Mouse (Mus musculus): ENCODE results near the gene Gdf15. TPM values are rescaled to one million over a fixed set of nuclear protein-coding genes. Genes with fewer than 3 reads are reported as not detected.
"Not testable (repeated sequence)": the region's sequence is repeated elsewhere in the genome, so short reads cannot be mapped to it uniquely, and the experiment has no call there.

Gene Gdf15
- polyA plus RNA-seq, 1 experiment from 2014 or later, result not detected

GRCm38 (mm10) chr8:70594621-70595564 lies 37.4 kb downstream of the Gdf15 start:
- DNase-seq (ENCODE audit: low spot score) (peak; percentile 39), ATAC-seq (replicated peaks; ENCODE audit: insufficient number of reproducible peaks, low FRiP score, low TSS enrichment, low read depth) (no peak)
- Histone ChIP-seq H3K36me3 (replicated peaks; ENCODE audit: control insufficient read depth, insufficient read depth, low read depth, low read length) (peaks cover 3% of the 10 kb centered on the region), H3K27me3 (ENCODE audit: control insufficient read depth, insufficient read depth, low read length) (no peaks in the 10 kb centered on the region), H3K9me3 (replicated peaks; ENCODE audit: control insufficient read depth, low read length) (no peaks in the 10 kb centered on the region), H3K4me1 (ENCODE audit: control insufficient read depth, insufficient read depth, low read length) (peaks cover 12% of the 10 kb centered on the region), H3K4me2 (ENCODE audit: low read depth, low read length) (peak overlapping the region; percentile 99), H3K4me3 (ENCODE audit: low read depth, low read length) (peak overlapping the region; percentile 65), H3K27ac (replicated peaks; ENCODE audit: low read depth, low read length) (peak overlapping the region; percentile 54; the same call in 1 of the 2 replicates), H3K9ac (replicated peaks; ENCODE audit: low read length) (peak overlapping the region; percentile 70)
- WGBS, result 10% methylated on average over 79 of the region's 82 CpGs

GRCm38 (mm10) chr8:70593961-70594609 lies 38.2 kb downstream of the Gdf15 start, which contains the start of gene Isyna1:
Gene Isyna1, plus strand, starts transcription at chr8:70594373.
- WGBS, result under 1% methylated on average over 40 of the region's 40 CpGs

GRCm38 (mm10) chr8:70593173-70593572 lies 39.1 kb downstream of the Gdf15 start:
- Histone ChIP-seq H3K9me3 (replicated peaks; ENCODE audit: control insufficient read depth, low read length) (no peaks in the 10 kb centered on the region), H3K9ac (replicated peaks; ENCODE audit: low read length) (peak overlapping the region; percentile 43), H3K4me1 (ENCODE audit: control insufficient read depth, insufficient read depth, low read length) (peaks cover 5% of the 10 kb centered on the region), H3K36me3 (replicated peaks; ENCODE audit: control insufficient read depth, insufficient read depth, low read depth, low read length) (peaks cover 3% of the 10 kb centered on the region), H3K27ac (replicated peaks; ENCODE audit: low read depth, low read length) (peak overlapping the region; percentile 31; the same call in 1 of the 2 replicates), H3K27me3 (ENCODE audit: control insufficient read depth, insufficient read depth, low read length) (no peaks in the 10 kb centered on the region), H3K4me3 (ENCODE audit: low read depth, low read length) (no peak overlapping the region), H3K4me2 (ENCODE audit: low read depth, low read length) (peak overlapping the region; percentile 99; the same call in 1 of the 2 replicates)
- ATAC-seq (replicated peaks; ENCODE audit: insufficient number of reproducible peaks, low FRiP score, low TSS enrichment, low read depth) (no peak), DNase-seq (ENCODE audit: low spot score) (no peak)
- 56% methylated on average over 8 of the region's 8 CpGs for WGBS

More at GRCm38 (mm10) chr8:70593961-70594609, 38.2 kb downstream of the Gdf15 start, which contains the start of gene Isyna1:
- peak; percentile 83 for ATAC-seq (replicated peaks; ENCODE audit: insufficient number of reproducible peaks, low FRiP score, low TSS enrichment, low read depth)
- no peaks in the 10 kb centered on the region for H3K9me3 ChIP-seq (replicated peaks; ENCODE audit: control insufficient read depth, low read length)
- peaks cover 12% of the 10 kb centered on the region for H3K4me1 ChIP-seq (ENCODE audit: control insufficient read depth, insufficient read depth, low read length)
- peak within 1 kb of the TSS; percentile 54; the same call in 1 of the 2 replicates for H3K27ac ChIP-seq (replicated peaks; ENCODE audit: low read depth, low read length)
- no peaks in the 10 kb centered on the region for H3K27me3 ChIP-seq (ENCODE audit: control insufficient read depth, insufficient read depth, low read length)
- peak within 1 kb of the TSS; percentile 99 for H3K4me2 ChIP-seq (ENCODE audit: low read depth, low read length)
- peak within 1 kb of the TSS; percentile 65 for H3K4me3 ChIP-seq (ENCODE audit: low read depth, low read length)
- peaks cover 3% of the 10 kb centered on the region for H3K36me3 ChIP-seq (replicated peaks; ENCODE audit: control insufficient read depth, insufficient read depth, low read depth, low read length)
- peak within 1 kb of the TSS; percentile 70 for H3K9ac ChIP-seq (replicated peaks; ENCODE audit: low read length)
- DNase-seq (ENCODE audit: low spot score), result peak; percentile 99

DNA sequence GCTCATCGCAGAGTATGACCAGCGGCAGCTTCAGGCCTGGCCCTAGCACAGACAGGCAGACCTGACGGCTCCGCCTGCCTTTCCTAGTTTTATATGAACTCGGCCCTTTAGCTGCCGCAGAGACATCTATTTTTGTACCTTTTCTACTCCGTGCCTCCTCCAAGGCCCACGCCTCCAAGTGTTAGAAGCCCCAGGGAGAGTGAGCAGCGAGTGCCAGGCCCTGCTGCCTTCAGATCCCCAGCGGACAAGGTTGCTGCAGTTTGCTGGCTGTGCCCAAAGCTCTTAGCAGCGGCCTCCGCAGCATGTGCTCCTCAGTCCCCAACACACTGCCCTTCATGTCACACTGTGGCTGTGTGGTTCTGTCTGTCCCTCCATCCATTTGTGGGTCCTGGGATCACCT lies 40.7 kb downstream of the Gdf15 start:
- Histone ChIP-seq H3K4me3 (ENCODE audit: low read depth, low read length) (no peak overlapping the region), H3K27me3 (ENCODE audit: control insufficient read depth, insufficient read depth, low read length) (no peaks in the 10 kb centered on the region), H3K4me2 (ENCODE audit: low read depth, low read length) (no peak overlapping the region), H3K9ac (replicated peaks; ENCODE audit: low read length) (no peak overlapping the region), H3K27ac (replicated peaks; ENCODE audit: low read depth, low read length) (no peak overlapping the region), H3K36me3 (replicated peaks; ENCODE audit: control insufficient read depth, insufficient read depth, low read depth, low read length) (peaks cover 3% of the 10 kb centered on the region), H3K4me1 (ENCODE audit: control insufficient read depth, insufficient read depth, low read length) (peaks cover 5% of the 10 kb centered on the region; the same call in 1 of the 2 replicates), H3K9me3 (replicated peaks; ENCODE audit: control insufficient read depth, low read length) (no peaks in the 10 kb centered on the region)
- no peak for DNase-seq (ENCODE audit: low spot score)
- WGBS, result 87% methylated on average over 12 of the region's 12 CpGs
- no peak for ATAC-seq (replicated peaks; ENCODE audit: insufficient number of reproducible peaks, low FRiP score, low TSS enrichment, low read depth)

DNA sequence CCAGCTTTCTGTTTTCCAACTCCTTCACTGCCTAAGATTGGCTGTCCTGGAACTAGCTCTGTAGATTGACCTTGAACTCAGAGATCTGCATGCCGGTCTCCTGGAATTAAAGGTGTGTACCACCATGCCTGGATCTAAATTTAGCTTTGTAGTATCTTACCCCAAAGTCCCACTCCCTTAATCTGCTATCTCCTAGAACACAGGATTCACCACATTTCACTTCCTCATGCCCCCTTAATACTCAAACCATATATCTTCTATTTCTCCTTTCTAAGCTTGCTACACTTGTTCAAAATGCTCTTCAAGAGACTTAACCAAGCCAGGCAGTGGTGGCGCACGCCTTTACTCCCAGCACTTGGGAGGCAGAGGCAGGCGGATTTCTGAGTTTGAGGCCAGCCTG lies 44.3 kb downstream of the Gdf15 start:
- ATAC-seq (replicated peaks; ENCODE audit: insufficient number of reproducible peaks, low FRiP score, low TSS enrichment, low read depth); H3K27me3 ChIP-seq (ENCODE audit: control insufficient read depth, insufficient read depth, low read length); H3K4me1 ChIP-seq (ENCODE audit: control insufficient read depth, insufficient read depth, low read length); H3K4me2 ChIP-seq (ENCODE audit: low read depth, low read length); H3K36me3 ChIP-seq (replicated peaks; ENCODE audit: control insufficient read depth, insufficient read depth, low read depth, low read length); H3K9me3 ChIP-seq (replicated peaks; ENCODE audit: control insufficient read depth, low read length); DNase-seq (ENCODE audit: low spot score); H3K9ac ChIP-seq (replicated peaks; ENCODE audit: low read length); H3K4me3 ChIP-seq (ENCODE audit: low read depth, low read length); H3K27ac ChIP-seq (replicated peaks; ENCODE audit: low read depth, low read length): not testable (repeated sequence)
- 94% methylated on average over 4 of the region's 4 CpGs for WGBS

GRCm38 (mm10) chr8:70585258-70585652 lies 47.0 kb downstream of the Gdf15 start:
- H3K4me2 ChIP-seq (ENCODE audit: low read depth, low read length), result no peak overlapping the region
- H3K27ac ChIP-seq (replicated peaks; ENCODE audit: low read depth, low read length), result no peak overlapping the region
- 38% methylated on average over 7 of the region's 7 CpGs for WGBS
- ATAC-seq (replicated peaks; ENCODE audit: insufficient number of reproducible peaks, low FRiP score, low TSS enrichment, low read depth), result peak; percentile 15; the same call in 1 of the 2 replicates
- no peak overlapping the region for H3K4me3 ChIP-seq (ENCODE audit: low read depth, low read length)
- H3K27me3 ChIP-seq (ENCODE audit: control insufficient read depth, insufficient read depth, low read length), result no peaks in the 10 kb centered on the region
- H3K4me1 ChIP-seq (ENCODE audit: control insufficient read depth, insufficient read depth, low read length), result no peaks in the 10 kb centered on the region
- peak; percentile 55 for DNase-seq (ENCODE audit: low spot score)
- H3K9me3 ChIP-seq (replicated peaks; ENCODE audit: control insufficient read depth, low read length), result no peaks in the 10 kb centered on the region
- no peak overlapping the region for H3K9ac ChIP-seq (replicated peaks; ENCODE audit: low read length)
- peaks cover 11% of the 10 kb centered on the region for H3K36me3 ChIP-seq (replicated peaks; ENCODE audit: control insufficient read depth, insufficient read depth, low read depth, low read length)

DNA sequence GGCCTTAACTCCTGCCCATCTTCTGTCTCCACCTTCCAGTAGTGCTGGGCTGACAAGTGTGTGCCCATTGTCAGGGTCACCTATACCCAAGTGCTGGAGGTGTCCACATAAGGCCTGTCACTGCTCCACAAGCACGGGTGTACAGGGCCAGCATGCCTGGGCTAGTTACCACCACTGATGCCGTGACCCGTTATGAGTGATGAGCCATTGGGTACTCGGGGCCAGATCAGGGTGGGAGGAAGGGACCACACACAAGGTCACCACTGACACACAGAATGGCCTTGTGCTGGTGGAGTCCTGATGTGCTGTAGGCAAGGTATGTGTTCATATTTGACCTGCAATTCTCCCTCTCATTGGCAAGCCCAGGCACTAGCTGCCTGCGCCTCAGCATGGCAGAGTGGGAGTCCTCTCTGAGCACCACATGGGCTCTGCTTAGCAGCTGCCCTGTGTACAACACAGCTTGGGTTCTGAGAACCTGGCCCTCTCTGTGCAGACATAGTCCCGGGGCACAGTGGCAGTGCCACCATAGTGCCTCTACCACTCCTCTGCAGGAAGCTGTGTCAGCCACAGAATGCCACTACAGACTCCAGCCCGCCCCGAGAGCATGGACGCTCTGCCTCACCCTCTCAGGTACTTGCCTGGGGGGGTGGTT lies 47.5 kb downstream of the Gdf15 start:
- ATAC-seq (replicated peaks; ENCODE audit: insufficient number of reproducible peaks, low FRiP score, low TSS enrichment, low read depth), result peak; percentile 19; the same call in 1 of the 2 replicates
- Histone ChIP-seq H3K36me3 (replicated peaks; ENCODE audit: control insufficient read depth, insufficient read depth, low read depth, low read length) (peaks cover 11% of the 10 kb centered on the region), H3K9me3 (replicated peaks; ENCODE audit: control insufficient read depth, low read length) (no peaks in the 10 kb centered on the region), H3K9ac (replicated peaks; ENCODE audit: low read length) (no peak overlapping the region), H3K27ac (replicated peaks; ENCODE audit: low read depth, low read length) (no peak overlapping the region), H3K4me1 (ENCODE audit: control insufficient read depth, insufficient read depth, low read length) (no peaks in the 10 kb centered on the region), H3K4me3 (ENCODE audit: low read depth, low read length) (no peak overlapping the region), H3K4me2 (ENCODE audit: low read depth, low read length) (no peak overlapping the region), H3K27me3 (ENCODE audit: control insufficient read depth, insufficient read depth, low read length) (no peaks in the 10 kb centered on the region)
- DNase-seq (ENCODE audit: low spot score), result no peak
- 91% methylated on average over 9 of the region's 9 CpGs for WGBS
